Mouse (Mus musculus) intestine, embryonic 15.5 days (tissue): ENCODE measurements around the gene Zfp839. TPM values are rescaled to one million over a fixed set of nuclear protein-coding genes. Genes with fewer than 3 reads are reported as not detected.

Experiments used
- ATAC-seq: fragments of 200-750 bp; cut with Nextera tagmentation; 2 replicates; pipeline ENCODE4 v1.8.0; 2017; ENCODE audit warnings: moderate TSS enrichment, moderate library complexity
- H3K27ac ChIP-seq: fragments of 300-500 bp; sonication (generic); 2 replicates; pipeline ENCODE4 v1.5.1; 2015; ENCODE audit warnings: mild to moderate bottlenecking, inconsistent platforms
- H3K27me3 ChIP-seq: fragments of 300-500 bp; sonication (generic); replicated peaks from 2 replicates; pipeline ENCODE4 v1.6.1; 2015; ENCODE audit warnings: inconsistent platforms
- H3K36me3 ChIP-seq: fragments of 300-500 bp; sonication (generic); 2 replicates; pipeline ENCODE4 v1.6.1; 2015; ENCODE audit warnings: inconsistent platforms
- H3K4me1 ChIP-seq: fragments of 300-500 bp; sonication (generic); replicated peaks from 2 replicates; pipeline ENCODE4 v1.6.1; 2015; ENCODE audit warnings: inconsistent platforms
- H3K4me2 ChIP-seq: fragments of 300-500 bp; sonication (generic); replicated peaks from 2 replicates; pipeline ENCODE4 v1.6.1; 2015; ENCODE audit warnings: mild to moderate bottlenecking, inconsistent platforms
- H3K4me3 ChIP-seq: fragments of 300-500 bp; sonication (generic); replicated peaks from 2 replicates; pipeline ENCODE4 v1.5.1; 2015; ENCODE audit warnings: inconsistent platforms
- H3K9ac ChIP-seq: fragments of 300-500 bp; sonication (generic); 2 replicates; pipeline ENCODE4 v1.6.1; 2015; ENCODE audit warnings: inconsistent platforms
- H3K9me3 ChIP-seq: fragments of 300-500 bp; sonication (generic); 2 replicates; pipeline ENCODE4 v1.6.1; 2016; ENCODE audit warnings: inconsistent platforms
- WGBS: fragments of 180-500 bp; shearing (Covaris S2); methylation state at CpG from one replicate; pipeline ENCODE4 v1.1.7; 2015; 5-methylcytosine and 5-hydroxymethylcytosine counted together
- polyA plus RNA-seq: library from polyadenylated mRNA; unstranded; fragments of >200 nt; fragmentation: Nextera tagmentation; extraction: Ambion mirVana; gene quantifications from 2 replicates; pipeline ENCODE4 v1.2.1, GENCODE M21; 2015

The Zfp839 gene
- polyA plus RNA-seq, 1 experiment from 2014 or later, result 4.5 TPM

- Histone ChIP-seq H3K4me3 (no peak overlapping the region), H3K27ac (no peak overlapping the region), H3K9me3 (no peaks in the 10 kb centered on the region), H3K27me3 (no peaks in the 10 kb centered on the region), H3K36me3 (no peaks in the 10 kb centered on the region), H3K9ac (no peak overlapping the region), H3K4me2 (no peak overlapping the region), H3K4me1 (peaks cover 13% of the 10 kb centered on the region; the same call in 1 of the 2 replicates)
- ATAC-seq, result no peak
- 80% methylated on average over 1 of the region's 1 CpGs for WGBS
Observed at GRCm38 (mm10) chr12:110891887-110892286, 41.8 kb downstream of the Zfp839 start.

GRCm38 (mm10) chr12:110902106-110902505 is 52.1 kb downstream of the Zfp839 start:
- no peaks in the 10 kb centered on the region for H3K27me3 ChIP-seq
- H3K9ac ChIP-seq, result no peak overlapping the region
- no peaks in the 10 kb centered on the region for H3K4me1 ChIP-seq
- no peaks in the 10 kb centered on the region for H3K9me3 ChIP-seq
- H3K27ac ChIP-seq, result no peak overlapping the region
- H3K36me3 ChIP-seq, result no peaks in the 10 kb centered on the region
- no peak overlapping the region for H3K4me3 ChIP-seq
- H3K4me2 ChIP-seq, result no peak overlapping the region
- 78% methylated on average over 4 of the region's 4 CpGs for WGBS
- ATAC-seq, result no peak

- Histone ChIP-seq H3K9ac (no peak overlapping the region), H3K27ac (no peak overlapping the region), H3K9me3 (no peaks in the 10 kb centered on the region), H3K27me3 (no peaks in the 10 kb centered on the region), H3K36me3 (no peaks in the 10 kb centered on the region), H3K4me1 (no peaks in the 10 kb centered on the region), H3K4me3 (no peak overlapping the region), H3K4me2 (no peak overlapping the region)
- WGBS, result 81% methylated on average over 2 of the region's 2 CpGs
- ATAC-seq, result no peak
Observed at GRCm38 (mm10) chr12:110903536-110903935, 53.5 kb downstream of the Zfp839 start.

GRCm38 (mm10) chr12:110907845-110908244 is 57.8 kb downstream of the Zfp839 start:
- Histone ChIP-seq H3K4me3 (no peak overlapping the region), H3K9me3 (no peaks in the 10 kb centered on the region), H3K9ac (no peak overlapping the region), H3K27me3 (no peaks in the 10 kb centered on the region), H3K36me3 (no peaks in the 10 kb centered on the region), H3K27ac (no peak overlapping the region), H3K4me1 (no peaks in the 10 kb centered on the region), H3K4me2 (no peak overlapping the region)
- no peak for ATAC-seq
- WGBS, result 68% methylated on average over 3 of the region's 3 CpGs

GRCm38 (mm10) chr12:110909962-110910361 is 59.9 kb downstream of the Zfp839 start:
- no peaks in the 10 kb centered on the region for H3K9me3 ChIP-seq
- no peak overlapping the region for H3K4me2 ChIP-seq
- no peak overlapping the region for H3K9ac ChIP-seq
- no peaks in the 10 kb centered on the region for H3K27me3 ChIP-seq
- H3K36me3 ChIP-seq, result no peaks in the 10 kb centered on the region
- H3K4me3 ChIP-seq, result no peak overlapping the region
- no peak overlapping the region for H3K27ac ChIP-seq
- no peak for ATAC-seq
- 97% methylated on average over 2 of the region's 2 CpGs for whole genome bisulfite sequencing
- no peaks in the 10 kb centered on the region for H3K4me1 ChIP-seq

GRCm38 (mm10) chr12:110915761-110916160 is 65.7 kb downstream of the Zfp839 start:
- H3K4me1 ChIP-seq, result no peaks in the 10 kb centered on the region
- WGBS, result 72% methylated on average over 9 of the region's 9 CpGs

More at GRCm38 (mm10) chr12:110915761-110916160, 65.7 kb downstream of the Zfp839 start:
- Histone ChIP-seq H3K27ac (no peak overlapping the region), H3K9me3 (no peaks in the 10 kb centered on the region), H3K4me2 (no peak overlapping the region), H3K27me3 (no peaks in the 10 kb centered on the region), H3K36me3 (no peaks in the 10 kb centered on the region; the same call in 1 of the 2 replicates), H3K4me3 (no peak overlapping the region), H3K9ac (no peak overlapping the region)
- ATAC-seq, result no peak

Other genes with a start within 250 kb of the Zfp839 start
- gene Dync1h1, start 248.8 kb upstream of the Zfp839 start, polyA plus RNA-seq, result 35.7 and 38.6 TPM in 2 replicates
- not detected in 2 replicates for gene 1700001K19Rik, start 167.6 kb upstream of the Zfp839 start, polyA plus RNA-seq
- 887 and 955 TPM in 2 replicates for gene Hsp90aa1, start 147.5 kb upstream of the Zfp839 start, polyA plus RNA-seq
- 19.8 and 21.7 TPM in 2 replicates for gene Wdr20, start 112.3 kb upstream of the Zfp839 start, polyA plus RNA-seq
- 2.4 and 2.6 TPM in 2 replicates for gene Mok, start 9.3 kb upstream of the Zfp839 start, polyA plus RNA-seq
- 69.6 and 74.2 TPM in 2 replicates for gene Cinp, start 38.9 kb downstream of the Zfp839 start, polyA plus RNA-seq
- gene Tecpr2, start 39.0 kb downstream of the Zfp839 start, polyA plus RNA-seq, result 3.0 and 3.1 TPM in 2 replicates
- 22.7 and 25.8 TPM in 2 replicates for gene Ankrd9, start 128.8 kb downstream of the Zfp839 start, polyA plus RNA-seq
- gene Rcor1, start 189.1 kb downstream of the Zfp839 start, polyA plus RNA-seq, result 9.1 and 9.6 TPM in 2 replicates